Mouse (Mus musculus): ENCODE data around the gene Galnt9. TPM values are rescaled to one million over a fixed set of nuclear protein-coding genes. Genes with fewer than 3 reads are reported as not detected.

Gene Galnt9
- polyA plus RNA-seq, 1 experiment from 2014 or later: 0.36 TPM

DNA sequence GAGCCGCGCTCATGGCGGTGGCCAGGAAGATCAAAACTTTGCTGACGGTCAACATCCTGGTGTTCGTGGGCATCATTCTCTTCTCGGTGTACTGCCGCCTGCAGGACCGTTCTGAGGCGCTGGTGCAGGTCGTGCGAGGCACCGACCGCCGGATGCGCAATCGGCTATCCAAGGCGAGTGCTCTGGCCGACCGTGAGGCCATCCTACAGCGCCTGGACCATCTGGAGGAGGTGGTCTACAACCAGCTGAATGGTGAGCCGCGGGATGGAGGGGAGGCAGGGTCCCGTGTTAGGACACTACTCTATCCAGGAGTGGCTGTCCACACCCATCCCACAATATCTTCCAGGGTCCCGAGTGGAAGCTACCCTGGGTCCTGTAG lies 525 bp downstream of the Galnt9 start:
- peak overlapping the region; percentile 81 for H3K4me2 ChIP-seq (replicated peaks)
- H3K4me3 ChIP-seq (replicated peaks): peak overlapping the region; percentile 38
- WGBS: 3% methylated on average over 24 of the region's 24 CpGs
- H3K9ac ChIP-seq: no peak overlapping the region
- peaks cover 5% of the 10 kb centered on the region for H3K4me1 ChIP-seq (replicated peaks)
- ATAC-seq: peak; percentile 53
- H3K27ac ChIP-seq: no peak overlapping the region
- no peaks in the 10 kb centered on the region for H3K36me3 ChIP-seq
- H3K27me3 ChIP-seq (replicated peaks): peaks cover 63% of the 10 kb centered on the region
- no peaks in the 10 kb centered on the region for H3K9me3 ChIP-seq

DNA sequence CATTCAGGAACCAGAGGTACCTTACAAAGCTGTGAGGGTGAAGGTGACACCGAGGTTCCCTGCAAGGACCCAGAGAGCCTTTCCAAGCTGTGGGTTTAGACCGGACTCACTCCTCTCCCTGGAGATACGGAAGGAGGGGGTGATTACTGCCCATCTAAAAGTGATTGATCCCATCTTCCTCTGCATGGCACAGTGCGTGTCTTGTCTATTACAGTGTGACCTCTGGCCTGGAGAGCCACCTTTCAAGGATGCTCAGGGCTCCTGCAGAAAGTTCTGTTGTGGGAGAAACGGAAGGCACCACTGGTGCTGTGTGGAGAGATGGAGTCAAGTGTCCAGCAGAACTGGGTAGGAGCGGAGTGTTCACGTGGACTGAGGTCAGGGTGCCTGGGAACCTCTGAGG lies 1.2 kb downstream of the Galnt9 start:
- 80% methylated on average over 7 of the region's 7 CpGs for WGBS
- Histone ChIP-seq H3K27ac (no peak overlapping the region), H3K4me2 (replicated peaks) (0 out of 2 replicates have a peak overlapping the region, but pooled peaks have one; percentile 81), H3K4me3 (replicated peaks) (no peak overlapping the region), H3K27me3 (replicated peaks) (peaks cover 62% of the 10 kb centered on the region), H3K9ac (no peak overlapping the region), H3K9me3 (no peaks in the 10 kb centered on the region), H3K4me1 (replicated peaks) (peaks cover 5% of the 10 kb centered on the region), H3K36me3 (no peaks in the 10 kb centered on the region)
- no peak for ATAC-seq

DNA sequence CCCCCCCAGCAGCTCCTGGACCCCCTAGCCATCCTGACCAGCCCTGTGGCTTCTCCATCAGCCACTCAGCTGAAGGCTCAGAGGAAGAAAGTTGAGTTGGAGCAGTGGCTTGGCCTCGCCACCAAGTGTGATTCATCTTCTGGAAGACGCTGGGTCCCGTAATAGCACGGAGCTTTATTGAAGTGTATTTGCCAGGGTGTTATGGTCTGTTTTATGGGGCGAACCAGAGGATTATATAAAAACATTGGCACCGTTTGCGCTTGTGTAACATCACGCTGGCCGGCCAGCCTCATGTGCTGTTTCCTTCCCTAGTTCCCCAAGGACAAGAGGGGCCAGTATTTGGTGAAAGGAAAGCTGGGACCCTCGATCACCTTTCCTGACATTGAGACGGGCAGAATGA lies 2.0 kb downstream of the Galnt9 start:
- Histone ChIP-seq H3K36me3 (no peaks in the 10 kb centered on the region), H3K27ac (no peak overlapping the region)

DNA sequence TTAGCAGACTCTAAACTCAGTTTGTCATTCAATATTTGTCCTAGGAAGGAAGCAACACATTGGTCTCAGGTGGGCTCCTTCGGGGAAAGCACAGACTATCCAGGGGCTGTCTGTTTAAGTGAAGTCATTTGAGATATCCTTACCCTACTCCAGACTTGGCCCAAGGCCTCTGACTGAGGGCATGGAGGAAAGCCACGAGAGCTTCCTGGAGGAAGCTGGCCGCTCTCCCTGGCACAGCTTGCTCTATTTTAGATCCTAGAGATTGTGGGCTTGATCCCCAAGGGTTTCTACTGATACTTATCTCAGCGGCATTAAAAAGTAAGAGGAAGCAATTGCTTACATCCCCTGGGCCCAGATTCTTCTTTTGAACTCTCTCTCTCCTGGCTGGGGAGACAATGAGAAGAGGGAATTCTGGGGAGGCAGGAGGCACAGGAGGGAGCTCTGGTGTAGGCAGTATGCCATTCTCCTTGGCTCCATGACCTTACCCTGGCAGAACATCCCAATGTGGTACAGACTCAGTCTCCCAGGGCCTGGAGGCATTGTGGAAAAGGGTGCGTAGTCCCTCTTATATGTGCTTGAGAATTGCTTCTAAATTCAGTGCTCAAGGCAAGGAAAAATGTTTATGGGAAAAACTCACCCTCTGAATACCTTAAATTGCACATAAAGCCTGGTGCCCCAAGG lies 2.7 kb downstream of the Galnt9 start:
- no peak for ATAC-seq
- 75% methylated on average over 5 of the region's 5 CpGs for WGBS
- H3K9ac ChIP-seq: no peak overlapping the region
- peaks cover 5% of the 10 kb centered on the region for H3K4me1 ChIP-seq (replicated peaks)
- no peak overlapping the region for H3K27ac ChIP-seq
- no peak overlapping the region for H3K4me2 ChIP-seq (replicated peaks)
- H3K9me3 ChIP-seq: no peaks in the 10 kb centered on the region
- no peak overlapping the region for H3K4me3 ChIP-seq (replicated peaks)
- peaks cover 61% of the 10 kb centered on the region for H3K27me3 ChIP-seq (replicated peaks)
- H3K36me3 ChIP-seq: no peaks in the 10 kb centered on the region

More for the DNA sequence above, 2.0 kb downstream of the Galnt9 start:
- H3K4me3 ChIP-seq (replicated peaks): no peak overlapping the region
- H3K27me3 ChIP-seq (replicated peaks): peaks cover 60% of the 10 kb centered on the region
- WGBS: 82% methylated on average over 11 of the region's 11 CpGs
- H3K9me3 ChIP-seq: no peaks in the 10 kb centered on the region
- peaks cover 5% of the 10 kb centered on the region for H3K4me1 ChIP-seq (replicated peaks)
- no peak overlapping the region for H3K4me2 ChIP-seq (replicated peaks)
- no peak overlapping the region for H3K9ac ChIP-seq
- no peak for ATAC-seq

DNA sequence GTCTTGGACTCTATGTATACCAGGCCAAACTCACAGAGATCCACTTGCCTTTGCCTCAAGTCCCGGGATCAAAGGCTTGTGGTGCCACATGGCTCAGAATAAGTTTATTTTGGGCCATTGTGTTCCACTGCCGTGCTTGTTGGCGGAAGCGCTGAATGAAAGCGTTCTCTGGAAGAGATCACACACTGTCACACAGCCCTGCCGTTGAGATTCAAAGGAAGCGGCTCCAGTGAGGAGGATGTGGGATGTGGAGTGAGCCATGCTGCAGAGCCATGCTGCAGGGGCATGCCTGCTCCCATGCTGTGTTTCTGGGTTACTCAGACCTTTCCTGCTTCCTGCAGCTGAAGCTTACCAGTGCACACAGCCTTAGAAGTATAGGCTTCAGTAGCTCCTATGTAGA lies 4.3 kb downstream of the Galnt9 start:
- Histone ChIP-seq H3K9ac (no peak overlapping the region), H3K36me3 (no peaks in the 10 kb centered on the region), H3K4me3 (replicated peaks) (no peak overlapping the region), H3K27ac (no peak overlapping the region), H3K4me1 (replicated peaks) (peaks cover 5% of the 10 kb centered on the region), H3K9me3 (no peaks in the 10 kb centered on the region), H3K4me2 (replicated peaks) (no peak overlapping the region), H3K27me3 (replicated peaks) (peaks cover 51% of the 10 kb centered on the region)
- WGBS: 48% methylated on average over 7 of the region's 7 CpGs
- ATAC-seq: no peak

DNA sequence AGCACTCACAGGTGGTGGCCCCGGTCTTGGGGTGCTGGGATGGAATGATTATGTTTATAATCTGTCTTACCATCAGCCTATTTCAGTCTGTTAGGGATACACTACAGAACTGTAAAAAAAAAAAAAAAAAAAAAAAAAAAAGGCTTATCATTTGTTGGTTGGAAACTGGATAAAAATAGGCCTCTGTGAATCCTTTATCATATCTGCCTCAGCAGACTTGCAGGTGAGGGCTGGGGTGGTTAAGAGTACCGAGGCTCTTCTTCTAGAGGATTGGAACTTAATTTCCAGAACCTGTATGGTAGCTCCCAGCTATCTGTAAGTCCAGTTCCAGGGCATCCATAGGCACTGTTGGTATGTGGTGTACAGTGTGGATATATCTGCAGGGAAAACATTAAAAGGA lies 6.0 kb downstream of the Galnt9 start:
- ATAC-seq: no peak
- no peaks in the 10 kb centered on the region for H3K9me3 ChIP-seq
- WGBS: 68% methylated on average over 2 of the region's 2 CpGs

DNA sequence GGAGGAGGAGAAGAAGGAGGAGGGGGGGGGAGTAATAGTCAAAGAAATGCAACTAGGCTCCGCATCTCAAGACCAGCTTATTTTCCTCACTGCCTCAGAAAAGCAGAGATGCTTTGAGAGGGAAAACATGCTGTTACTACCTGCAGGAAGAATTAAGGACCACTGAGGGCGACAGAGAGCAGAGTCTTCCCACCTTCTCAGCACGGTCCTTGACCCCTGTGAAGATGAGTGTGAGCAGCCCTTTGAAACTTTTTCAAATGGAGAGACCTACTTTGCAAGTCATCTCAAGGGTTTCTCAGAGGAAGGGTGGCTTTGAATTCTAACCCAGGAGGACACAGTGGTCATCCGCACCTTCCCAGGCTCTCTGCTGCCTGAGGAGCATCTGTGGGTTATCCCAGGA lies 6.7 kb downstream of the Galnt9 start:
- H3K4me3 ChIP-seq (replicated peaks): no peak overlapping the region
- H3K27me3 ChIP-seq (replicated peaks): peaks cover 27% of the 10 kb centered on the region
- H3K9me3 ChIP-seq: no peaks in the 10 kb centered on the region
- ATAC-seq: no peak
- no peak overlapping the region for H3K27ac ChIP-seq
- no peak overlapping the region for H3K4me2 ChIP-seq (replicated peaks)
- H3K36me3 ChIP-seq: no peaks in the 10 kb centered on the region
- no peaks in the 10 kb centered on the region for H3K4me1 ChIP-seq (replicated peaks)
- no peak overlapping the region for H3K9ac ChIP-seq
- WGBS: 17% methylated on average over 4 of the region's 4 CpGs

More for the DNA sequence above, 6.0 kb downstream of the Galnt9 start:
- Histone ChIP-seq H3K27me3 (replicated peaks) (peaks cover 34% of the 10 kb centered on the region), H3K9ac (no peak overlapping the region), H3K4me2 (replicated peaks) (no peak overlapping the region), H3K4me1 (replicated peaks) (no peaks in the 10 kb centered on the region), H3K4me3 (replicated peaks) (no peak overlapping the region), H3K27ac (no peak overlapping the region), H3K36me3 (no peaks in the 10 kb centered on the region)

DNA sequence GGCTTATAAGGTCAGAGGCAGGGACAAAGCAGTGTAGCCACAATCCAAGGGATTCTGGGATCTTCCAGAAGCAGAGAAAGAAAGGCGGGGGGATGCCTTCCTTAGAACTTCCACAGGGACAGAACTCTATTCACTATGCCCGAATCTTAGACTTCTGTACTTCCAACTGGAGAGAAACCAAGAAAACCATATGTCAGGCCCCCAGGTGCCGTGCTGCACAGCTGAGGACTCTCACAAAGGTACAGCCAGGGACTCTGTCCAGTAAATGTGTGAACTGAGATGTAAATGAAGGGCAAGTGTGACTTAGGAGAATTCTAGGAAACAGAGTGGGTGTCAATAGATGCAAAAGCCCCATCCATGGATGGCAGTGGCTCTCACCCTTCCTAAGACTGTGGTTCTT lies 7.8 kb downstream of the Galnt9 start:
- no peak for ATAC-seq
- Histone ChIP-seq H3K9ac (no peak overlapping the region), H3K4me1 (replicated peaks) (no peaks in the 10 kb centered on the region), H3K27ac (no peak overlapping the region), H3K4me3 (replicated peaks) (no peak overlapping the region), H3K9me3 (no peaks in the 10 kb centered on the region), H3K27me3 (replicated peaks) (peaks cover 15% of the 10 kb centered on the region), H3K4me2 (replicated peaks) (no peak overlapping the region), H3K36me3 (no peaks in the 10 kb centered on the region)
- 77% methylated on average over 3 of the region's 3 CpGs for WGBS

DNA sequence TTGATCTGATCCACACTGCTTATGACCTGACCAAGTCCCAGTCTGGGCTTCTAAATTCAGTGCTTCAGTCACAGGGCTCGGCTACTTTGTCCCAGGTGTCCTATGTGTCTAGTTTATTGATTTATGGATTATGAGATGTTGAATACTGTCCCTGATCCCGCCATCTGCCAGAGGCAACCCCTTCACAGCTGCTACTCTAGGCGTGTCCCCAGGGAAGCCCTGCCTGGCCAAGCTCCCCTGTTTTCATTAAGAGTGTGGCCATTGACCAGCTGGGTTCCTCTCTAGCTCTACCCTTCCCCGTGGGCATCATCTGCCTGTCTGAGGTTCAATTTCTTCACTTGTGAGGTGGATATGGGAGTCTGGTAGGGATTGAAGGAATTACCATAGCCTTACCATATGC lies 9.2 kb downstream of the Galnt9 start:
- H3K27me3 ChIP-seq (replicated peaks): peaks cover 7% of the 10 kb centered on the region
- no peak overlapping the region for H3K9ac ChIP-seq
- no peaks in the 10 kb centered on the region for H3K36me3 ChIP-seq
- H3K27ac ChIP-seq: no peak overlapping the region
- no peaks in the 10 kb centered on the region for H3K9me3 ChIP-seq
- H3K4me3 ChIP-seq (replicated peaks): no peak overlapping the region
- ATAC-seq: no peak
- H3K4me2 ChIP-seq (replicated peaks): no peak overlapping the region
- WGBS: 68% methylated on average over 4 of the region's 4 CpGs
- H3K4me1 ChIP-seq (replicated peaks): no peaks in the 10 kb centered on the region

DNA sequence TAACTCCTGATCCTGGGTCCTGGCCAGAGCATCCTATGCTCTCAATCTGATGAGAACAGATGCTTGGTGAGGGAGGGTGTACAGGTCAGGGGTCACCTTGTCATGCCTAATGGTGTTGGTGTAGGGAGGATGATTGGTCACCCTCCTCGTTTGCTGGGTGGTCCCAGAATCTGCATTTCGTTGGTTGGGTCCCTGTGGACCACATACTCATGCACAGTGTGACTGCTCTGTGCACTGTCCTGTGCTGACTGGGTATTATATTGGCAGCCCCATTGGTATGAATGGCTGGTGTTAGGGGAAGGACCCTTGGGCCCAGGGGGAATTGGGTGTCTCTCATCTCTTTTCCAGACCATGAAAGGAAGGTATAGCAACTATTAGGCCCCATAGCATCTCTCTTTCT lies 11.0 kb downstream of the Galnt9 start:
- H3K9me3 ChIP-seq: no peaks in the 10 kb centered on the region
- H3K4me1 ChIP-seq (replicated peaks): no peaks in the 10 kb centered on the region
- H3K27ac ChIP-seq: no peak overlapping the region
- H3K9ac ChIP-seq: no peak overlapping the region
- H3K27me3 ChIP-seq (replicated peaks): peaks cover 4% of the 10 kb centered on the region
- H3K4me3 ChIP-seq (replicated peaks): no peak overlapping the region
- H3K4me2 ChIP-seq (replicated peaks): no peak overlapping the region
- no peak for ATAC-seq
- H3K36me3 ChIP-seq: no peaks in the 10 kb centered on the region
- WGBS: 58% methylated on average over 2 of the region's 2 CpGs

DNA sequence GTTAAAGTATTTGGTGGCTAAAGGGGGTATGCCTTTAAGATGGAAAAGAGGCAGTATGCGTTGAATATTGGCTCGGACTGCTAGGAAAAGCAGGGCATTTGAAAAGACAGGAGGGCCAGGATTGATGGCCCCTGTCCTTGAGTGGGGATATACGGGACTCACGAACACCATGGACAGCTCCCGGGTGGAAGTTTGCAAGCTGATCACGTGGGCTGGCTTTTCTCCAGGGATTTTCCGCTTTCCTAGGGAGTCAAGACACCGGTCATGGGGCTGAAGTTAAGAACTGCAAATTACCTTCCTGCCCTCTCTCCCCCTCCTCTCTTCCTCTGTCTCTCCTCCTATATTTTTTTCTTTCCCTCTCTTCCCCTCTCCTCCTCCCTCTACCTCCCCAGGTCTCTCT lies 14.2 kb downstream of the Galnt9 start:
- Histone ChIP-seq H3K4me1 (replicated peaks) (no peaks in the 10 kb centered on the region), H3K27ac (no peak overlapping the region), H3K27me3 (replicated peaks) (no peaks in the 10 kb centered on the region), H3K9ac (no peak overlapping the region), H3K4me2 (replicated peaks) (no peak overlapping the region), H3K36me3 (no peaks in the 10 kb centered on the region), H3K4me3 (replicated peaks) (no peak overlapping the region), H3K9me3 (no peaks in the 10 kb centered on the region)
- 9% methylated on average over 8 of the region's 8 CpGs for WGBS
- ATAC-seq: no peak

DNA sequence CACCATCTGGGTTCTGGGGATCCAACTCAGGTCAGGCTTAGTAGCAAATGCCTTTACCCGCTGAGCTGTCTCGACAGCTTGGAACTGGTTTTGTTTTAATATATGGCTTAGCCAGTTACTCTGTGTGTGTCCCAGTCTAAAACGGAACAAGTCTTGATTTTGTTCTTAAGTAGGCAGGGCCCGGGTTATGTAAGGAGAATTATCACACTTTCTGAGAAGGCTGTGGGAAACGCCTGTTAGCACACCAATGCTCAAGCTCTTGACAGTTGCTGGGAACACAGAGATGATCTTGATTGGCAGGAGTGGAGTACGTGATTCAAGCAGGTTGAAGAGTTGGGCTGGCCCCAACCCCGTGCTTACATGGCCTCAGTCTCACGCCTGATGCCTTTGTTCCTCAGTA lies 15.5 kb downstream of the Galnt9 start:
- WGBS: 87% methylated on average over 8 of the region's 8 CpGs
- ATAC-seq: no peak

DNA sequence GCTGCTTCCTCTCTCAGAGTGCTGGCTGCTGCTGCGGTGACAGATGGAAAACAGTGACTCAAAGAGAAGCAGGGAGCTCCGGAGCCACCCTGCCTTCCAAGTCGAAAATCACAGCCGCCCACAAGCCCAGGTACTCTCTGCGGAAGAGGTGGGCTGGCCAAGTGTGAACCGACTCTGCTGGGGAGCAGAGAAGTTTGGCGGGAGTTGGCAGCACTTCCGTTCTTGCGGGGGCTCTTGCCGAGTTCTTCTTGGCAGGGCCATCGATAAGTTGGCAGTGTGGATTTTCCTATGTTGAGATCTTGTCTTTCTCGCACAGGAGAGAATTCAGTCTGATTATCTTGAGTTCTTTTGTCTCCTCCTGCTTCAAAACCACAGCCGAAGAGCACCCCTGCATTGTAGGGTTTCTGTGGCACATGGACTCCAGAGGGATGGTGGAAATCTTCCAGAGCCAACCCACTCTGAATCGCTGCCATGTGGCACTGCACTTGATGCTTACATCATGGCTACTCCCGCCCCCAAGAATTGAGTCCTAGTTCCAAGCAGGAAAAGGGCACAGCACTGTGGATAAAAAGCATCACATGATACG lies 18.7 kb downstream of the Galnt9 start:
- Histone ChIP-seq H3K4me3 (replicated peaks) (no peak overlapping the region), H3K9ac (no peak overlapping the region), H3K9me3 (no peaks in the 10 kb centered on the region), H3K4me1 (replicated peaks) (no peaks in the 10 kb centered on the region), H3K27ac (no peak overlapping the region), H3K36me3 (no peaks in the 10 kb centered on the region), H3K27me3 (replicated peaks) (no peaks in the 10 kb centered on the region), H3K4me2 (replicated peaks) (no peak overlapping the region)
- ATAC-seq: no peak
- WGBS: 83% methylated on average over 16 of the region's 16 CpGs

More for the DNA sequence above, 15.5 kb downstream of the Galnt9 start:
- no peak overlapping the region for H3K27ac ChIP-seq
- H3K9me3 ChIP-seq: no peaks in the 10 kb centered on the region
- no peaks in the 10 kb centered on the region for H3K27me3 ChIP-seq (replicated peaks)
- no peaks in the 10 kb centered on the region for H3K36me3 ChIP-seq
- no peak overlapping the region for H3K4me3 ChIP-seq (replicated peaks)
- H3K4me2 ChIP-seq (replicated peaks): no peak overlapping the region
- no peaks in the 10 kb centered on the region for H3K4me1 ChIP-seq (replicated peaks)
- no peak overlapping the region for H3K9ac ChIP-seq
